7 mouse cellular contexts compared by ENCODE assay signal in the genomic region with DNA sequence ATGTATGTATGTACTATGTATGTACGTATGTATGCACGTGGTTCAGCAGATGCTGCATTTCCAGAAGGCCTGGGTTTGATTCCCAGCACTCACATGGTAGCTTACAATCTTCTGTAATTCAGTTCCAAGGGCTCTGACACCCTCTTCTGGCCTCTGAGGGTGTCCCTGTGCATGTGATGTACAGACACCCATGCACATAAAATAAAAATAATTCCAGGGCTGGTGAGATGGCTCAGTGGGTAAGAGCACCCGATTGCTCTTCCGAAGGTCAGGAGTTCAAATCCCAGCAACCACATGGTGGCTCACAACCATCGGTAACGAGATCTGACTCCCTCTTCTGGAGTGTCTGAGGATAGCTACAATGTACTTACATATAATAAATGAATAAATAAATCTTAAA. TPM values are rescaled to one million over a fixed set of nuclear protein-coding genes. Genes with fewer than 3 reads are reported as not detected.
A peak's percentile ranks its signal among the peaks of the same experiment; 100 is the strongest.
DNase-seq lines count a peak whose midpoint lies in the region; ATAC-seq and TF ChIP-seq lines count a peak whose summit lies in the region.
"Not testable (repeated sequence)": the region's sequence is repeated elsewhere in the genome, so short reads cannot be mapped to it uniquely, and the experiment has no call there.

No protein-coding gene starts in this region.

- H3K27me3 ChIP-seq in Patski; heart, embryonic 11.5 days (ENCODE audit: control insufficient read depth, insufficient read depth, low read length); heart, embryonic 13.5 days (replicated peaks); heart, postnatal 0 days (ENCODE audit: control insufficient read depth, insufficient read depth, low read length); liver, embryonic 11.5 days (replicated peaks; ENCODE audit: control insufficient read depth, insufficient read depth, low read length); lung, postnatal 0 days (replicated peaks; ENCODE audit: insufficient read depth, low read length); stomach, postnatal 0 days (ENCODE audit: control insufficient read depth, insufficient read depth, low read length): not testable (repeated sequence)

- H3K9me3 ChIP-seq in heart, embryonic 11.5 days (replicated peaks; ENCODE audit: control insufficient read depth, low read length); heart, embryonic 13.5 days; heart, postnatal 0 days (replicated peaks; ENCODE audit: control insufficient read depth, low read length); liver, embryonic 11.5 days (ENCODE audit: control insufficient read depth, low read length); lung, postnatal 0 days (ENCODE audit: low read length); stomach, postnatal 0 days (ENCODE audit: control insufficient read depth, low read length): not testable (repeated sequence)

- not testable (repeated sequence) for ATAC-seq in Patski; heart, embryonic 11.5 days (replicated peaks; ENCODE audit: insufficient number of reproducible peaks, low FRiP score, low TSS enrichment); heart, embryonic 13.5 days (ENCODE audit: extremely low read depth, insufficient number of reproducible peaks, low FRiP score, low TSS enrichment); heart, postnatal 0 days (ENCODE audit: insufficient read depth, low read depth); liver, embryonic 11.5 days (replicated peaks; ENCODE audit: low FRiP score); lung, postnatal 0 days; stomach, postnatal 0 days (ENCODE audit: low FRiP score, low TSS enrichment)

- CTCF ChIA-PET in Patski (lab: Charles Lee), result interaction anchor here (1.1 to 1.3 kb wide), 2 partner anchors 9 to 66 kb away, joined by 3 to 4 read pairs; no protein-coding TSS in a partner anchor

- not testable (repeated sequence) for H3K36me3 ChIP-seq in heart, embryonic 11.5 days (ENCODE audit: control insufficient read depth, insufficient read depth, low read length); heart, embryonic 13.5 days; heart, postnatal 0 days (replicated peaks; ENCODE audit: control insufficient read depth, insufficient read depth, low read length); liver, embryonic 11.5 days (ENCODE audit: control insufficient read depth, insufficient read depth, low read length); lung, postnatal 0 days (ENCODE audit: insufficient read depth, low read length); stomach, postnatal 0 days (ENCODE audit: control insufficient read depth, insufficient read depth, low read length)

- WGBS in heart, embryonic 11.5 days (ENCODE audit: insufficient replicate concordance), result 87% methylated on average over 6 of the region's 6 CpGs
- WGBS in heart, embryonic 13.5 days, result 87% methylated on average over 6 of the region's 6 CpGs
- 83% methylated on average over 6 of the region's 6 CpGs for WGBS in heart, postnatal 0 days
- WGBS in liver, embryonic 11.5 days, result 87% methylated on average over 6 of the region's 6 CpGs
- WGBS in lung, postnatal 0 days, result 87% methylated on average over 6 of the region's 6 CpGs
- 93% methylated on average over 6 of the region's 6 CpGs for WGBS in stomach, postnatal 0 days

- peak; percentile 10 for TF ChIP-seq CTCF in Patski (IDR thresholded peaks at IDR 0.05)
- not testable (repeated sequence) for TF ChIP-seq CTCF in heart, postnatal 0 days (IDR thresholded peaks at IDR 0.05; ENCODE audit: low read depth)
- TF ChIP-seq CTCF in lung, postnatal 0 days (IDR thresholded peaks at IDR 0.05), result 0 out of 2 replicates have a peak, but pooled peaks have one; percentile 3
- TF ChIP-seq CTCF in stomach, postnatal 0 days (IDR thresholded peaks at IDR 0.05; ENCODE audit: low read depth), result 0 out of 2 replicates have a peak, but pooled peaks have one; percentile 21

- H3K9ac ChIP-seq in heart, embryonic 11.5 days (ENCODE audit: low read depth, low read length); heart, embryonic 13.5 days; heart, postnatal 0 days (replicated peaks; ENCODE audit: low read depth, low read length); liver, embryonic 11.5 days (ENCODE audit: low read depth, low read length); lung, postnatal 0 days (replicated peaks; ENCODE audit: low read depth); stomach, postnatal 0 days (ENCODE audit: low read length): not testable (repeated sequence)

- POLR2A ChIA-PET in Patski (lab: Charles Lee), result not testable (repeated sequence)

- not testable (repeated sequence) for H3K4me1 ChIP-seq in heart, embryonic 11.5 days (ENCODE audit: control insufficient read depth, insufficient read depth, low read length); heart, postnatal 0 days (ENCODE audit: control insufficient read depth, insufficient read depth); lung, postnatal 0 days (ENCODE audit: insufficient read depth, low read depth, low read length); stomach, postnatal 0 days (replicated peaks; ENCODE audit: control insufficient read depth, insufficient read depth)
- peaks cover 16% of the 10 kb centered on the region for H3K4me1 ChIP-seq in heart, embryonic 13.5 days
- H3K4me1 ChIP-seq in liver, embryonic 11.5 days (replicated peaks; ENCODE audit: control insufficient read depth, insufficient read depth, low read length), result peaks cover 17% of the 10 kb centered on the region

- in situ Hi-C loops in Patski (cut with MboI; ENCODE audit: low pct_unique_long_range_greater_than_20kb), result not testable (repeated sequence)

- not testable (repeated sequence) for DNase-seq in Patski (ENCODE audit: low read depth, low spot score); heart, postnatal 0 days (ENCODE audit: low spot score); liver, embryonic 11.5 days (ENCODE audit: low spot score); lung, postnatal 0 days (ENCODE audit: low spot score); stomach, postnatal 0 days (ENCODE audit: low spot score)

- H3K4me3 ChIP-seq in heart, embryonic 11.5 days (ENCODE audit: low read depth, low read length); heart, embryonic 13.5 days; heart, postnatal 0 days (ENCODE audit: low read depth, low read length); liver, embryonic 11.5 days (ENCODE audit: low read depth, low read length); lung, postnatal 0 days (ENCODE audit: low read depth, low read length); stomach, postnatal 0 days (ENCODE audit: low read depth, low read length): not testable (repeated sequence)

- not testable (repeated sequence) for TF ChIP-seq EP300 in heart, postnatal 0 days (IDR thresholded peaks at IDR 0.05; ENCODE audit: low read depth); lung, postnatal 0 days (IDR thresholded peaks at IDR 0.05); stomach, postnatal 0 days (optimal IDR thresholded peaks at IDR 0.05)

- H3K4me2 ChIP-seq in heart, embryonic 11.5 days; heart, embryonic 13.5 days; heart, postnatal 0 days (ENCODE audit: low read depth, low read length); liver, embryonic 11.5 days; lung, postnatal 0 days (replicated peaks; ENCODE audit: low read depth, low read length); stomach, postnatal 0 days (replicated peaks; ENCODE audit: low read depth): not testable (repeated sequence)

- H3K27ac ChIP-seq in heart, embryonic 11.5 days (ENCODE audit: low read depth, low read length), result peak overlapping the region; percentile 73
- peak overlapping the region; percentile 83 for H3K27ac ChIP-seq in heart, embryonic 13.5 days (replicated peaks)
- peak overlapping the region; percentile 74; the same call in 1 of the 2 replicates for H3K27ac ChIP-seq in heart, postnatal 0 days (ENCODE audit: low read depth)
- peak overlapping the region; percentile 80; the same call in 1 of the 2 replicates for H3K27ac ChIP-seq in liver, embryonic 11.5 days (ENCODE audit: low read depth, low read length)
- H3K27ac ChIP-seq in lung, postnatal 0 days (ENCODE audit: low read length); stomach, postnatal 0 days (replicated peaks): not testable (repeated sequence)

RNA-seq across cellular contexts. Expression of a gene that starts 6.2 kb away (rescaled TPM):
- 255 TPM for polyA plus RNA-seq in Patski (2021)
- polyA plus RNA-seq in heart, embryonic 11.5 days (2014; fragmentation: Nextera tagmentation; extraction: Ambion mirVana), result 129 and 144 TPM in 2 replicates
- 134 and 138 TPM in 2 replicates for polyA plus RNA-seq in heart, embryonic 13.5 days (2015; fragmentation: Nextera tagmentation; extraction: Ambion mirVana)
- total RNA-seq in heart, postnatal 0 days (2014; rRNA removed; ENCODE audit: low replicate concordance), result 113 and 120 TPM in 2 replicates
- polyA plus RNA-seq in heart, postnatal 0 days (2015; fragmentation: Nextera tagmentation; extraction: Ambion mirVana), result 106 and 117 TPM in 2 replicates
- 98.8 and 105 TPM in 2 replicates for polyA plus RNA-seq in liver, embryonic 11.5 days (2014; fragmentation: Nextera tagmentation; extraction: Ambion mirVana)
- 84.8 and 108 TPM in 2 replicates for polyA plus RNA-seq in lung, postnatal 0 days (2015; fragmentation: Nextera tagmentation; extraction: Ambion mirVana)
- polyA plus RNA-seq in stomach, postnatal 0 days (2015; fragmentation: Nextera tagmentation; extraction: Ambion mirVana), result 71.0 and 89.6 TPM in 2 replicates

RNA-seq across cellular contexts. Expression of a gene that starts 15.2 kb away (rescaled TPM):
- 0.33 TPM for polyA plus RNA-seq in Patski (2021)
- 2.3 and 2.6 TPM in 2 replicates for polyA plus RNA-seq in heart, embryonic 11.5 days (2014; fragmentation: Nextera tagmentation; extraction: Ambion mirVana)
- 1.5 and 2.3 TPM in 2 replicates for polyA plus RNA-seq in heart, embryonic 13.5 days (2015; fragmentation: Nextera tagmentation; extraction: Ambion mirVana)
- 0.27 and 2.7 TPM in 2 replicates for total RNA-seq in heart, postnatal 0 days (2014; rRNA removed; ENCODE audit: low replicate concordance)
- 0.42 and 0.47 TPM in 2 replicates for polyA plus RNA-seq in heart, postnatal 0 days (2015; fragmentation: Nextera tagmentation; extraction: Ambion mirVana)
- polyA plus RNA-seq in liver, embryonic 11.5 days (2014; fragmentation: Nextera tagmentation; extraction: Ambion mirVana), result 44.8 and 45.3 TPM in 2 replicates
- polyA plus RNA-seq in lung, postnatal 0 days (2015; fragmentation: Nextera tagmentation; extraction: Ambion mirVana), result 14.9 and 25.3 TPM in 2 replicates
- polyA plus RNA-seq in stomach, postnatal 0 days (2015; fragmentation: Nextera tagmentation; extraction: Ambion mirVana), result 2.3 and 2.8 TPM in 2 replicates

RNA-seq across cellular contexts. Expression of a gene that starts 34.1 kb away (rescaled TPM):
- 76.1 TPM for polyA plus RNA-seq in Patski (2021)
- polyA plus RNA-seq in heart, embryonic 11.5 days (2014; fragmentation: Nextera tagmentation; extraction: Ambion mirVana), result 38.3 and 40.2 TPM in 2 replicates
- 46.1 and 51.1 TPM in 2 replicates for polyA plus RNA-seq in heart, embryonic 13.5 days (2015; fragmentation: Nextera tagmentation; extraction: Ambion mirVana)
- 89.0 and 104 TPM in 2 replicates for total RNA-seq in heart, postnatal 0 days (2014; rRNA removed; ENCODE audit: low replicate concordance)
- polyA plus RNA-seq in heart, postnatal 0 days (2015; fragmentation: Nextera tagmentation; extraction: Ambion mirVana), result 42.8 and 43.9 TPM in 2 replicates
- polyA plus RNA-seq in liver, embryonic 11.5 days (2014; fragmentation: Nextera tagmentation; extraction: Ambion mirVana), result 6.3 and 6.6 TPM in 2 replicates
- polyA plus RNA-seq in lung, postnatal 0 days (2015; fragmentation: Nextera tagmentation; extraction: Ambion mirVana), result 26.3 and 28.8 TPM in 2 replicates
- polyA plus RNA-seq in stomach, postnatal 0 days (2015; fragmentation: Nextera tagmentation; extraction: Ambion mirVana), result 33.8 and 34.6 TPM in 2 replicates

RNA-seq across cellular contexts. Expression of a gene that starts 38.0 kb away (rescaled TPM):
- polyA plus RNA-seq in Patski (2021), result 10.1 TPM
- 3.9 and 4.5 TPM in 2 replicates for polyA plus RNA-seq in heart, embryonic 11.5 days (2014; fragmentation: Nextera tagmentation; extraction: Ambion mirVana)
- polyA plus RNA-seq in heart, embryonic 13.5 days (2015; fragmentation: Nextera tagmentation; extraction: Ambion mirVana), result 4.2 and 4.3 TPM in 2 replicates
- total RNA-seq in heart, postnatal 0 days (2014; rRNA removed; ENCODE audit: low replicate concordance), result 5.9 and 15.0 TPM in 2 replicates
- 2.7 TPM in 2 replicates for polyA plus RNA-seq in heart, postnatal 0 days (2015; fragmentation: Nextera tagmentation; extraction: Ambion mirVana)
- 3.1 and 3.5 TPM in 2 replicates for polyA plus RNA-seq in liver, embryonic 11.5 days (2014; fragmentation: Nextera tagmentation; extraction: Ambion mirVana)
- 3.9 TPM in 2 replicates for polyA plus RNA-seq in lung, postnatal 0 days (2015; fragmentation: Nextera tagmentation; extraction: Ambion mirVana)
- 3.3 and 4.1 TPM in 2 replicates for polyA plus RNA-seq in stomach, postnatal 0 days (2015; fragmentation: Nextera tagmentation; extraction: Ambion mirVana)

RNA-seq across cellular contexts. Expression of a gene that starts 45.7 kb away (rescaled TPM):
- polyA plus RNA-seq in Patski (2021), result 89.7 TPM
- polyA plus RNA-seq in heart, embryonic 11.5 days (2014; fragmentation: Nextera tagmentation; extraction: Ambion mirVana), result 109 and 116 TPM in 2 replicates
- 82.4 and 92.2 TPM in 2 replicates for polyA plus RNA-seq in heart, embryonic 13.5 days (2015; fragmentation: Nextera tagmentation; extraction: Ambion mirVana)
- total RNA-seq in heart, postnatal 0 days (2014; rRNA removed; ENCODE audit: low replicate concordance), result 114 and 153 TPM in 2 replicates
- polyA plus RNA-seq in heart, postnatal 0 days (2015; fragmentation: Nextera tagmentation; extraction: Ambion mirVana), result 79.1 and 80.8 TPM in 2 replicates
- 121 and 126 TPM in 2 replicates for polyA plus RNA-seq in liver, embryonic 11.5 days (2014; fragmentation: Nextera tagmentation; extraction: Ambion mirVana)
- polyA plus RNA-seq in lung, postnatal 0 days (2015; fragmentation: Nextera tagmentation; extraction: Ambion mirVana), result 44.1 and 45.9 TPM in 2 replicates
- 49.5 and 50.2 TPM in 2 replicates for polyA plus RNA-seq in stomach, postnatal 0 days (2015; fragmentation: Nextera tagmentation; extraction: Ambion mirVana)
